Mouse (Mus musculus) central nervous system, embryonic 14 days (tissue): ENCODE results near the gene Hes7. TPM values are rescaled to one million over a fixed set of nuclear protein-coding genes. Genes with fewer than 3 reads are reported as not detected.

ENCODE experiments used
- polyA plus RNA-seq: library from polyadenylated mRNA; depleted of rRNA; stranded (reverse); fragments of >200 nt; gene quantifications from 2 replicates; pipeline ENCODE4 v1.2.3, GENCODE M21; 2012; rRNA removed

Hes7 gene
- polyA plus RNA-seq = 0.32 and 0.58 TPM in 2 replicates

DNA sequence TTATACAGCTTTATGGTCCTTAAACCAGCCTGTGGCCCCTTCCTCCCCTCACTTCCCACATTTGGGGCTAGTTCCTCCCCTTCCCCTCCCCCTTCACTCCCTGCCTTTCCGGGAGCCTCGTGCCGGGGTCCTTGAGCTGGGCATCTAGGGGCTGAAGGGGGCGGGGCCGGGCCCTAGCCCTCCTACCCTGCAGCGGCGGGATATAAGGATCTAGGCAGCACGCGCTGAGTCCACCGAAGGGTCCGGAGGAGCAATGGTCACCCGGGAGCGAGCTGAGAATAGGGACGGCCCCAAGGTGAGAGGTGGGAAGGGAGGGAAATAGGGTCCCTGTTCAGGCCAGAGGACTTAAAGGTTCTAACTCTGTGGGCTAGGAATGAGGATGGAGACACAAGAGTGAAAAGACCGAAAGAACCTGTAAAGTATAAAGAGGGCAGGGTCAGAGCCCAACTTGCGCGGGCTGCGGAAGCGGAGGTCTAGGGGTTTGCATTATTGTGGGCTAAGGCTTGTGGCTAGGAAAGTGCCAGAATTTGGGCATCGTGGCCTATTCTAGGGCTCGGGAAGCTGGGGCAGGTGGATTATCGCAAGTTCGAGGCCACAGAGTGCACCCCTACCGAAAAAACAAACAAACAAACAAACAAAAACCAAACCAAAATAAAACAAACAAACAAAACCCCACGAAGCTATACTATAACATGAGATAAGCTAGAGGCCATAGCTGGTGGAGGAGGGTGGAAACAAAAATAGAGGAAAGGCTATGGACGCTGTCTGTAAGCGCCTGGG, at the start of gene Hes7:
Gene Hes7 (plus strand): TSS at position 184 of the 780 bp plus-strand sequence.

DNA sequence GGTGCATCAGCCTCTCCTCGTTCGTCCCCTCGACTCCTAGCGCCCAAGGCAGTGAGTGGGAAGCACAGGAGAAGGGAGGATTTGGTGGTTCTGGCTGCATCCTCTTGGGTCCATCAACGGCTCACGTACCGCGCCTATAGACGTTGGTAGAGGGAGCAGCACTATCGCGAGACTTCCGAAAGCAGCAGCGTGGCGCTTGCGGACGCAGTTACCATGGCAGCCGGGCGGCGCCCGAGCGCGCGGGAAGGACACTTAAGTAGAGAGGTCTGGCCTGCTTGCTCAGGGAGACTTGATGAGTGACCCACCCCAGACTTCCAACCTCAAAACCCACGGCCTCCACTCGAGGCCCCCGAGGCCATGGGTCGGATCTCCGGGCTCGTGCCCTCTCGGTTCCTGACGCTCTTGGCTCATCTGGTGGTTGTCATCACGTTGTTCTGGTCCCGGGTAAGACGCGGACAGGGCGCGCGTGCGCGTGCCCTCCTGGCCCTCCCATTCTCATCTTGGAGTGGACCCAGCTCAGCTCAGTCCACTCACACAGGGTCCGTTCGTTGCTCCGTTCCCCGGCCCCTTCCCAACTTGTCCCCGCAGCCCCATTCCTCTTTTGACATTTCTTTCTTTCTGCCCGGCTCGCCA, 49.5 kb upstream of the Hes7 start, which contains the start of gene Tmem107:
Gene Tmem107 (plus strand): TSS at position 217 of the 633 bp plus-strand sequence.

DNA sequence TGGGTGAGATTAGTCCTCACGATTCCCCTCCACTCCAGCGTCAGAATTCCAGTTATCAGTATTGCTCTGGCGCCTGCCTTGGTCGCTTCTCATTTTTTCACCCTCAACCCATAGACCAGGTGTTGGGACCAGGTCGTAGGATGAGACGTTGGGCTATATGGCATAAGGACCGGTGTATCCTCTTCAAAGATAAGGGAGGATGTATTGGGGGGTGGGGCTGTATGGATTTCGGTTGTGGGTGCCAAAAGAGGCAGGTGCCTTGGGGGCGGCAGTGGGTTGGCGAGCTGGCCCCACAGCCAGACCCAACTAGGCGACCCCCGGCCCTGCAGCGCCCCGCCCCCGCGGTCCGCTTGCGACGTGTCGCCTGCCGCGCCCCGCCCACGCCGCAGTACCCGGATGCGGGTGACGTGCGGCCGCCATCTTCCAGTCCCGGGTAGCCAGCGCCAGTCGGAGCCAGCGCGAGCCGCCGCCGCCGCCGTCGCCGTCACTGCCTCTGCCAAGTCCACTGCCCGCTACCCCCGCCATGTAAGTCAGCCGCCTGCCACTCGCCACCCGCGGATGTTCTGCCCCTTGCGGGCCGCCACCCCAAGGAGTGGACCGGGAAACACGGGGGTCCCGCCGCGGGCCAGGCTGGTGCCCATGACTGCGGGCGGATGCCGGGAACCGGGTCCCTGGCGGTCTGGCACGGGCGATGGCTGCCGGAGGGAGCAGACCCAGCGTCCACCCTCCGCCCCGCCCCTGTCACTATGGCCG, 31.9 kb upstream of the Hes7 start, which contains the start of gene Vamp2:
Gene Vamp2 (plus strand): TSS at position 388 of the 753 bp plus-strand sequence.

DNA sequence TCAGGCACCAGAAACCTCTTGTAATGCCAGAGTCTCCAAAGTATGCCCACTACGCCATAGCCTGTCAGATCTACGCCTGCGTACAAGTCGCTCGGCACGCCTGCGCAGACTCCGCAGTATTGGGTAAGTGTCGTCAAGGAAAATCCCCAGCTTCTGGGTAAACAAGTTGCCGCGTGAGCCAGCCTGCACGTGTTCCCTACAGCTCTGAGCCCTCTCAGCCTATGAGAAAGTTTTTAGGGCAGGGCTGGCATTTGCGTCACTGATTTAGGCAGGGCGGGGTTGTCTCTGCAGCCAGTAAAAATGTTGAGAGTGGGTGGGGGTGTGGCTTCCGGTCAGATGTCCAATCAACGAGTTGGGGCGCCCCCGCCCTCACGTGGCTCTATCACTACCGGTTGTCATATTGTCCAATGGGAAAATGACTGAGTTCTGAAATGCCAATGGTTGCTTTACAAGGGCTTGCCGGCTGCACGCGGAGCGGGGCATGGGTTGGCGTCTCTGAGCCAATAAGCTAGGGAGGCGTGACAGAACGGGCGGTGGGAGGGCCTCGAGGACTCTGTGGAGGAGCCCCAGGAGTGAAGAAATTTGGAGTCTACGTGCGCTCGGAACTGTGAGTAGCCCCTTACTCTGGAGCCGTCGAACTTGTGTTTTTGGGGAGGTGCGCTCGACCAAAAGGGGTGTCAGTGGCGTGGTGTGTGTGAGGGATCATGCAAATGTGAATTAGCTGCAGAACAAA, 25.3 kb upstream of the Hes7 start, which contains the start of gene Per1:
Gene Per1 (plus strand): TSS at position 521 of the 733 bp plus-strand sequence.

DNA sequence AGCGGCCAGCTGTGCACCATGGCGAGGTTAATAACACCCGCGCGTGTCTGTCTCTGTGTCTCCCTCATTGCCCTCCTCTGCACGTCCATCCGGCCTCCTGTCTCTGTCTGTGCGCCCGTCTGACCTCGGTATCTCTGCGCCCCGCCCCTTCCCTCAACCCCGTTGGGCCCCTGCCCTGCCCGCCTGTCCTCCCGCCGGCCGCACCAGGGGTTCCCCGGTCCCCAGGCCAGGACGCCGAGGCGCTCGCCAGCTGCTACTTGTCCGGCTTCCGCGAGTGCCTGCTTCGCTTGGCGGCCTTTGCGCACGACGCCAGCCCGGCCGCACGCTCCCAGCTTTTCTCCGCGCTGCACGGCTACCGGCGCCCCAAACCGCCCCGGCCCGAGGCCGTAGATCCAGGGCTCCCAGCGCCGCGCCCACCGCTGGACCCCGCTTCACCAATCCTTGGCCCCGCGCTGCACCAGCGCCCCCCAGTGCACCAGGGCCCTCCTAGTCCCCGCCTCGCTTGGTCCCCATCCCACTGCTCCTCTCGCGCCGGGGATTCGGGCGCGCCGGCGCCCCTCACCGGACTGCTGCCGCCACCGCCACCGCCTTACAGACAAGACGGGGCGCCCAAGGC, 2.2 kb downstream of the Hes7 start, which contains the start of gene 9130213A22Rik:
Gene 9130213A22Rik (minus strand): TSS at position 254 of the 616 bp plus-strand sequence.

DNA sequence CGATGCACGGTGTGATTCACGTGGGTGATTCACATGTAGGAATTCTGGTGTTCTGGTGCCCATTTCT, 5.5 kb downstream of the Hes7 start, which contains the start of gene Aloxe3:
Gene Aloxe3 (plus strand): TSS at position 45 of the 67 bp plus-strand sequence.

DNA sequence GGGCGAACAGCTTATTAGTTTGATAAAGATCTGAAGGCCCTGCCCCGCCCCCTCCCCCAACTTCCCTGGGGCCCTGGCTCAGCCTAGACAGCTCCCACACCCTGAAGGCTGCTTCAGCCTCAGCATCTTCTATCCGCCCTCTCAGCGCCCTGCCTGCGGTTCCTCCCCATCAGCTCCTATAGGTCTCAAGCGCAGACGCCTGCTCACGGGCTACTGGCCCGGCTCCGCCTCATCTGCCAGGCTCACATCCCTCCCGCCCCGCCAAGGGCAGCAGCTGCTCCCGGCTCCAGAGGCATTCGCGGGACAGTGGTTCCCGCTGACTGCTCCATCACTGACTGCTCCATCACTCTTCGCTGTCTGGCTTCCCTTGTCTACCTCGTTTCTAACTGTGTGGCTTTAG, 36.6 kb downstream of the Hes7 start, which contains the start of gene Alox12b:
Gene Alox12b (plus strand): TSS at position 190 of the 400 bp plus-strand sequence.

Other genes starting within 250 kb of the Hes7 start
- gene Ndel1, start 248.5 kb upstream of the Hes7 start, polyA plus RNA-seq = 64.1 and 65.1 TPM in 2 replicates
- gene Rnf222, start 231.9 kb upstream of the Hes7 start, polyA plus RNA-seq = 0.05 and 0.09 TPM in 2 replicates
- gene Rpl26, start 218.8 kb upstream of the Hes7 start, polyA plus RNA-seq = 2,655 and 2,766 TPM in 2 replicates
- gene Odf4, start 193.3 kb upstream of the Hes7 start, polyA plus RNA-seq = 3.6 and 4.4 TPM in 2 replicates
- gene Arhgef15, start 162.9 kb upstream of the Hes7 start, polyA plus RNA-seq = 25.8 and 37.0 TPM in 2 replicates
- gene Slc25a35, start 152.3 kb upstream of the Hes7 start, polyA plus RNA-seq = 2.8 and 4.0 TPM in 2 replicates
- 28.5 and 29.6 TPM in 2 replicates for gene Rangrf, start 145.2 kb upstream of the Hes7 start, polyA plus RNA-seq
- 22.2 and 22.3 TPM in 2 replicates for gene Pfas, start 111.9 kb upstream of the Hes7 start, polyA plus RNA-seq
- 113 and 118 TPM in 2 replicates for gene Ctc1, start 104.5 kb upstream of the Hes7 start, polyA plus RNA-seq
- 64.2 and 75.8 TPM in 2 replicates for gene Aurkb, start 74.8 kb upstream of the Hes7 start, polyA plus RNA-seq
- 18.7 and 19.3 TPM in 2 replicates for gene Borcs6, start 60.7 kb upstream of the Hes7 start, polyA plus RNA-seq
- gene Tmem107, start 49.6 kb upstream of the Hes7 start, polyA plus RNA-seq = 28.7 and 30.3 TPM in 2 replicates
- 230 and 263 TPM in 2 replicates for gene Vamp2, start 31.9 kb upstream of the Hes7 start, polyA plus RNA-seq
- 11.7 and 14.5 TPM in 2 replicates for gene Per1, start 25.2 kb upstream of the Hes7 start, polyA plus RNA-seq
- 0.36 and 0.44 TPM in 2 replicates for gene 9130213A22Rik, start 2.2 kb downstream of the Hes7 start, polyA plus RNA-seq
- gene Aloxe3, start 5.5 kb downstream of the Hes7 start, polyA plus RNA-seq = 2.3 and 2.7 TPM in 2 replicates
- 0.11 and 0.23 TPM in 2 replicates for gene Alox12b, start 36.6 kb downstream of the Hes7 start, polyA plus RNA-seq
- 0.02 and 0.25 TPM in 2 replicates for gene Alox8, start 77.4 kb downstream of the Hes7 start, polyA plus RNA-seq
- 0.18 and 0.24 TPM in 2 replicates for gene Gucy2e, start 116.6 kb downstream of the Hes7 start, polyA plus RNA-seq
- gene Cntrob, start 203.4 kb downstream of the Hes7 start, polyA plus RNA-seq = 51.8 and 63.1 TPM in 2 replicates
- 148 and 155 TPM in 2 replicates for gene Trappc1, start 203.6 kb downstream of the Hes7 start, polyA plus RNA-seq
- 8.7 and 9.2 TPM in 2 replicates for gene Kcnab3, start 205.9 kb downstream of the Hes7 start, polyA plus RNA-seq
- gene Rnf227, start 220.1 kb downstream of the Hes7 start, polyA plus RNA-seq = 88.1 and 91.3 TPM in 2 replicates
- 342 and 343 TPM in 2 replicates for gene Chd3, start 249.0 kb downstream of the Hes7 start, polyA plus RNA-seq